Mouse (Mus musculus): ENCODE measurements at regions not wholly inside any gene's neighbourhood (a gene's known extent, or its start where the extent isn't known, plus 50 kb on each side); places are given as distances from the start of the nearest gene placed in this dataset.

- TF ChIP-seq CTCF (IDR thresholded peaks at IDR 0.05; ENCODE audit: low read depth) (no peak), EP300 (optimal IDR thresholded peaks at IDR 0.05) (no peak)
These were observed 397.7 kb downstream of the Ppargc1a start for GRCm38 (mm10) chr5:51169828-51170227.

Data from stomach, postnatal 0 days (tissue).